Mouse (Mus musculus): Measurements from ENCODE around the gene Tppp3. TPM values are rescaled to one million over a fixed set of nuclear protein-coding genes. Genes with fewer than 3 reads are reported as not detected.

The Tppp3 gene
- polyA plus RNA-seq, 1 experiment from 2014 or later, result 63.6 TPM

GRCm38 (mm10) chr8:105483212-105484029 is 12.1 kb upstream of the Tppp3 start:
- ATAC-seq (ENCODE audit: borderline replicate concordance, extremely low read depth, low FRiP score, low TSS enrichment), result 0 out of 2 replicates have a peak, but pooled peaks have one; percentile 36
- Histone ChIP-seq H3K9ac (no peak overlapping the region), H3K4me2 (no peak overlapping the region), H3K36me3 (peaks cover 16% of the 10 kb centered on the region), H3K4me1 (peaks cover 5% of the 10 kb centered on the region), H3K9me3 (no peaks in the 10 kb centered on the region), H3K27ac (no peak overlapping the region), H3K27me3 (no peaks in the 10 kb centered on the region), H3K4me3 (no peak overlapping the region)
- 34% methylated on average over 14 of the region's 14 CpGs for WGBS

- Histone ChIP-seq H3K9ac (no peak overlapping the region), H3K27me3 (no peaks in the 10 kb centered on the region), H3K4me3 (no peak overlapping the region), H3K4me1 (peaks cover 5% of the 10 kb centered on the region), H3K9me3 (no peaks in the 10 kb centered on the region), H3K36me3 (peaks cover 16% of the 10 kb centered on the region), H3K4me2 (no peak overlapping the region), H3K27ac (no peak overlapping the region)
- 72% methylated on average over 8 of the region's 8 CpGs for WGBS
- no peak for ATAC-seq (ENCODE audit: borderline replicate concordance, extremely low read depth, low FRiP score, low TSS enrichment)
Observed at GRCm38 (mm10) chr8:105482123-105482522, 10.8 kb upstream of the Tppp3 start.

GRCm38 (mm10) chr8:105481453-105481852 is 10.1 kb upstream of the Tppp3 start:
- Histone ChIP-seq H3K27ac (no peak overlapping the region; the same call in 1 of the 2 replicates), H3K4me2 (no peak overlapping the region), H3K4me3 (no peak overlapping the region), H3K27me3 (no peaks in the 10 kb centered on the region), H3K9ac (no peak overlapping the region), H3K4me1 (peaks cover 5% of the 10 kb centered on the region), H3K36me3 (peaks cover 16% of the 10 kb centered on the region), H3K9me3 (no peaks in the 10 kb centered on the region)
- 74% methylated on average over 6 of the region's 6 CpGs for WGBS
- ATAC-seq (ENCODE audit: borderline replicate concordance, extremely low read depth, low FRiP score, low TSS enrichment), result no peak

- 28% methylated on average over 2 of the region's 2 CpGs for WGBS
- Histone ChIP-seq H3K27ac (no peak overlapping the region; the same call in 1 of the 2 replicates), H3K9ac (no peak overlapping the region), H3K4me3 (no peak overlapping the region), H3K27me3 (no peaks in the 10 kb centered on the region), H3K9me3 (no peaks in the 10 kb centered on the region), H3K4me2 (no peak overlapping the region), H3K36me3 (peaks cover 18% of the 10 kb centered on the region), H3K4me1 (peaks cover 5% of the 10 kb centered on the region)
- no peak for ATAC-seq (ENCODE audit: borderline replicate concordance, extremely low read depth, low FRiP score, low TSS enrichment)
Observed at GRCm38 (mm10) chr8:105481013-105481412, 9.7 kb upstream of the Tppp3 start.

- Histone ChIP-seq H3K9me3 (no peaks in the 10 kb centered on the region), H3K4me2 (no peak overlapping the region), H3K4me1 (peaks cover 30% of the 10 kb centered on the region), H3K36me3 (peaks cover 14% of the 10 kb centered on the region), H3K4me3 (no peak overlapping the region), H3K9ac (no peak overlapping the region), H3K27ac (no peak overlapping the region), H3K27me3 (0 out of 2 replicates have a peak, but pooled peaks cover 6% of the 10 kb centered on the region)
- 68% methylated on average over 3 of the region's 3 CpGs for WGBS
- ATAC-seq (ENCODE audit: borderline replicate concordance, extremely low read depth, low FRiP score, low TSS enrichment), result no peak
Observed at GRCm38 (mm10) chr8:105477792-105478191, 6.5 kb upstream of the Tppp3 start.

- H3K9ac ChIP-seq, result no peak overlapping the region
- ATAC-seq (ENCODE audit: borderline replicate concordance, extremely low read depth, low FRiP score, low TSS enrichment), result no peak
- 44% methylated on average over 25 of the region's 25 CpGs for WGBS
- H3K4me2 ChIP-seq, result no peak overlapping the region
- H3K9me3 ChIP-seq, result no peaks in the 10 kb centered on the region
- no peak overlapping the region for H3K27ac ChIP-seq
- peaks cover 9% of the 10 kb centered on the region for H3K36me3 ChIP-seq
- 0 out of 2 replicates have a peak, but pooled peaks cover 6% of the 10 kb centered on the region for H3K27me3 ChIP-seq
- no peak overlapping the region for H3K4me3 ChIP-seq
- peaks cover 33% of the 10 kb centered on the region for H3K4me1 ChIP-seq
Observed at GRCm38 (mm10) chr8:105476628-105477413, 5.5 kb upstream of the Tppp3 start.

GRCm38 (mm10) chr8:105476161-105476560 is 4.8 kb upstream of the Tppp3 start:
- H3K4me1 ChIP-seq, result peaks cover 38% of the 10 kb centered on the region
- WGBS, result 87% methylated on average over 7 of the region's 7 CpGs

GRCm38 (mm10) chr8:105475742-105476141 is 4.4 kb upstream of the Tppp3 start:
- Histone ChIP-seq H3K4me3 (no peak overlapping the region), H3K36me3 (0 out of 2 replicates have a peak, but pooled peaks cover 6% of the 10 kb centered on the region), H3K9me3 (no peaks in the 10 kb centered on the region), H3K4me1 (peaks cover 38% of the 10 kb centered on the region), H3K27ac (no peak overlapping the region), H3K4me2 (no peak overlapping the region), H3K27me3 (0 out of 2 replicates have a peak, but pooled peaks cover 6% of the 10 kb centered on the region), H3K9ac (no peak overlapping the region)
- ATAC-seq (ENCODE audit: borderline replicate concordance, extremely low read depth, low FRiP score, low TSS enrichment), result no peak
- WGBS, result 93% methylated on average over 8 of the region's 8 CpGs

More at GRCm38 (mm10) chr8:105476161-105476560, 4.8 kb upstream of the Tppp3 start:
- no peaks in the 10 kb centered on the region for H3K9me3 ChIP-seq
- H3K4me3 ChIP-seq, result no peak overlapping the region
- H3K27ac ChIP-seq, result no peak overlapping the region
- H3K4me2 ChIP-seq, result no peak overlapping the region
- ATAC-seq (ENCODE audit: borderline replicate concordance, extremely low read depth, low FRiP score, low TSS enrichment), result no peak
- 0 out of 2 replicates have a peak, but pooled peaks cover 6% of the 10 kb centered on the region for H3K27me3 ChIP-seq
- 0 out of 2 replicates have a peak, but pooled peaks cover 6% of the 10 kb centered on the region for H3K36me3 ChIP-seq
- H3K9ac ChIP-seq, result no peak overlapping the region

GRCm38 (mm10) chr8:105475254-105475653 is 3.9 kb upstream of the Tppp3 start:
- 71% methylated on average over 4 of the region's 4 CpGs for WGBS
- no peak overlapping the region for H3K9ac ChIP-seq
- H3K4me3 ChIP-seq, result no peak overlapping the region
- H3K4me2 ChIP-seq, result no peak overlapping the region
- peaks cover 42% of the 10 kb centered on the region for H3K4me1 ChIP-seq
- no peaks in the 10 kb centered on the region for H3K9me3 ChIP-seq
- no peak for ATAC-seq (ENCODE audit: borderline replicate concordance, extremely low read depth, low FRiP score, low TSS enrichment)
- 0 out of 2 replicates have a peak, but pooled peaks cover 6% of the 10 kb centered on the region for H3K36me3 ChIP-seq
- H3K27ac ChIP-seq, result peak overlapping the region; percentile 46
- H3K27me3 ChIP-seq, result 0 out of 2 replicates have a peak, but pooled peaks cover 6% of the 10 kb centered on the region

GRCm38 (mm10) chr8:105474680-105475079 is 3.4 kb upstream of the Tppp3 start:
- ATAC-seq (ENCODE audit: borderline replicate concordance, extremely low read depth, low FRiP score, low TSS enrichment), result no peak
- Histone ChIP-seq H3K4me2 (peak overlapping the region; percentile 13; the same call in 1 of the 2 replicates), H3K4me3 (no peak overlapping the region), H3K9me3 (no peaks in the 10 kb centered on the region), H3K4me1 (peaks cover 48% of the 10 kb centered on the region), H3K36me3 (0 out of 2 replicates have a peak, but pooled peaks cover 6% of the 10 kb centered on the region), H3K9ac (no peak overlapping the region), H3K27ac (peak overlapping the region; percentile 46), H3K27me3 (0 out of 2 replicates have a peak, but pooled peaks cover 6% of the 10 kb centered on the region)
- 27% methylated on average over 5 of the region's 5 CpGs for WGBS

GRCm38 (mm10) chr8:105473816-105474606 is 2.7 kb upstream of the Tppp3 start:
- Histone ChIP-seq H3K4me3 (no peak overlapping the region), H3K36me3 (0 out of 2 replicates have a peak, but pooled peaks cover 6% of the 10 kb centered on the region), H3K9ac (no peak overlapping the region), H3K27ac (peak overlapping the region; percentile 46), H3K4me1 (peaks cover 55% of the 10 kb centered on the region), H3K9me3 (no peaks in the 10 kb centered on the region), H3K4me2 (peak overlapping the region; percentile 13; the same call in 1 of the 2 replicates), H3K27me3 (0 out of 2 replicates have a peak, but pooled peaks cover 6% of the 10 kb centered on the region)
- 31% methylated on average over 17 of the region's 17 CpGs for WGBS
- ATAC-seq (ENCODE audit: borderline replicate concordance, extremely low read depth, low FRiP score, low TSS enrichment), result no peak
